Mouse (Mus musculus) heart, embryonic 10.5 days (tissue): Measurements from ENCODE around the gene Slc39a8. TPM values are rescaled to one million over a fixed set of nuclear protein-coding genes. Genes with fewer than 3 reads are reported as not detected.
A peak's percentile ranks its signal among the peaks of the same experiment; 100 is the strongest.

Experiments
- DNase-seq: peaks from one replicate; pipeline ENCODE4 v3.0.0-alpha.2; 2017; ENCODE audit warnings: low spot score
- H3K27ac ChIP-seq: fragments of 300-500 bp; sonication (generic); 2 replicates; pipeline ENCODE4 v1.5.1; 2016; ENCODE audit warnings: mild to moderate bottlenecking
- H3K27me3 ChIP-seq: fragments of 300-500 bp; sonication (generic); 2 replicates; pipeline ENCODE4 v1.6.1; 2016; ENCODE audit warnings: mild to moderate bottlenecking; ENCODE audit not compliant: poor library complexity, insufficient read depth, severe bottlenecking
- H3K36me3 ChIP-seq: fragments of 300-500 bp; sonication (generic); 2 replicates; pipeline ENCODE4 v1.6.1; 2016; ENCODE audit warnings: mild to moderate bottlenecking, moderate library complexity
- H3K4me1 ChIP-seq: fragments of 300-500 bp; sonication (generic); 2 replicates; pipeline ENCODE4 v1.6.1; 2016; ENCODE audit warnings: mild to moderate bottlenecking
- H3K4me3 ChIP-seq: fragments of 300-500 bp; sonication (generic); 2 replicates; pipeline ENCODE4 v1.5.1; 2016; ENCODE audit warnings: mild to moderate bottlenecking, moderate library complexity
- H3K9me3 ChIP-seq: fragments of 300-500 bp; sonication (generic); 2 replicates; pipeline ENCODE4 v1.6.1; 2016; ENCODE audit warnings: mild to moderate bottlenecking, moderate library complexity
- WGBS: fragments of 180-500 bp; shearing (Covaris S2); methylation state at CpG from one replicate; pipeline ENCODE4 v1.1.7; 2016; 5-methylcytosine and 5-hydroxymethylcytosine counted together
- polyA plus RNA-seq: library from polyadenylated mRNA; unstranded; fragments of >200 nt; fragmentation: Nextera tagmentation; extraction: Ambion mirVana; gene quantifications from 2 replicates; pipeline ENCODE4 v1.2.1, GENCODE M21; 2016

Gene Slc39a8
- 47.7 and 49.2 TPM in 2 replicates for polyA plus RNA-seq

DNA sequence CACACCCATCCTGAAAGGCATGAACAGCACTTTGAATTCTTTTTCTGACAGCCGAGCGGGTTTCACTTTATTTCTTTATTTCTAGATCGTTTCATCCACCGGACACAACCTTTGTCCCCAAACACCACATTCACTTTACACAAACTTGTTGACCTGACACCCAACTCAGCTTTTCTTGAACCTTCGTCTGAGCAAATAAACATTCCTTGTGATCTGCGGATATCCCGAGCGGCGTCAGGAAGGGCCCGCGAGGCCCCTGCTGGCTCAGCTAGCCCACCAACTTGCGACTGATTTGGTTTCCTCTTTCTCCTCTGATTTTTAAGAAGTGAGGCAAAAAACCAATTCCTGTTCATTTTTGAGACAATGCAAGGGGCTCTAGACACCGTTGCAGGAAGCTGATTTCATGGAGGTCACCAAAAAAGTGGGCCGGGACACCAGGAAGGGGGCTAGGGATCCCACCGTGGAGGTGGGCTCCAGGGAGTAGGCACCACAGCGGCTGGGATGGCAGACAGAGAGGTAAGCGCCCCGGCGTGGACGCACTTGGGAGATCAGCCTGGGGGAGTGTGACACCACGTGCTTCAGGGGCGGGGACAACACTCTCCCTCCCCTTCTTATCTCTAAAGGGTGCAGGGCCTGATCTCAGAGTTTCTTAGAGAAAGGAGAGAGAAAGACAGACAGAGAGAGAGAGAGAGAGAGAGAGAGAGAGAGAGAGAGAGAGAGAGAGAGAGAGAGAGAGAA lies at the start of gene Slc39a8:
TSS of gene Slc39a8 (plus strand) at position 264 of the 738 bp plus-strand sequence.
- Histone ChIP-seq H3K9me3 (no peaks in the 10 kb centered on the region), H3K4me3 (peak within 1 kb of the TSS; percentile 85), H3K27ac (peak within 1 kb of the TSS; percentile 94), H3K27me3 (no peaks in the 10 kb centered on the region), H3K36me3 (0 out of 2 replicates have a peak, but pooled peaks cover 4% of the 10 kb centered on the region), H3K4me1 (peaks cover 30% of the 10 kb centered on the region)
- 3% methylated on average over 22 of the region's 22 CpGs for WGBS
- peak; percentile 96 for DNase-seq

DNA sequence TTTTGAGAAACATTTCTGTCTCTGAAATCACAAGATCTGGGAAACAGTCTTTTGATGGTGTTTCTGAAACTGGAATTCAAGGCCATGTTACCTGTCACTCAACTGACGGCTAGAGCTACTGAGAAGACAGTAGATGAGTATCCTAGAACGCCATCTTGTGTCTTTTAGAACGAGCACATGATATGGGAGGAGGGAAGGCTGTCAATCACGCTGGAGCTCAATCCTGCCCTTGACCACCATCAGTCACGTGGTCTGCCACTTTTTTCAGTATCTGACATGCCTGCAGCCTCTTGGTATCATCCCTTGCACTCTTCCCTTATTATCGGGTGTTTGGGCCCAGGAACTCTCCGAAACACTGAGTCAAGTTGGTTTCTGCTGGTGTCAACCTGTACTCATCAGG lies 40.0 kb upstream of the Slc39a8 start:
- H3K9me3 ChIP-seq, result no peaks in the 10 kb centered on the region
- DNase-seq, result no peak
- WGBS, result 86% methylated on average over 7 of the region's 7 CpGs
- H3K4me3 ChIP-seq, result no peak overlapping the region
- no peaks in the 10 kb centered on the region for H3K4me1 ChIP-seq
- H3K27me3 ChIP-seq, result no peaks in the 10 kb centered on the region
- no peaks in the 10 kb centered on the region for H3K36me3 ChIP-seq
- H3K27ac ChIP-seq, result no peak overlapping the region

- 79% methylated on average over 6 of the region's 6 CpGs for WGBS
- no peak overlapping the region for H3K4me3 ChIP-seq
- no peaks in the 10 kb centered on the region for H3K9me3 ChIP-seq
- no peak overlapping the region for H3K27ac ChIP-seq
- no peaks in the 10 kb centered on the region for H3K36me3 ChIP-seq
- H3K27me3 ChIP-seq, result no peaks in the 10 kb centered on the region
- no peaks in the 10 kb centered on the region for H3K4me1 ChIP-seq
- DNase-seq, result no peak
Observed at GRCm38 (mm10) chr3:135796117-135796516, 29.0 kb upstream of the Slc39a8 start.

DNA sequence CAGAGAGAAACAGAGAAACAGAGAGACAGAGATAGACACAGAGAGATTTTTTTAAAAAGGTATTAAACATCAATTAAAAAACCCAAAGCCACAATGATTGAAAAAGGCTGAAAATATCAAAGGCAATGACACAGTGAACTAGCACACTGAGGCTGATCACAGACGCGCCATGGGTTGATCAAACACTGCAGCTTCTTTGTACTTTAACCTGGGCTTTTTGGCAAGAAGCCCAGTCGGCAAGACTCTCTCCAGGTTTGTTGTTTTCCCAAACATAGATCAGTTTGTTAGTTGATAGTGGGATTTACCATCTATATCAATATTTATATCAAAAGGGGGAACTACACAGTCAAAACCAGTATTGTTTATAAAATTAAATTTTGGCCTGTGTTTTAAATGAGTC lies 26.8 kb upstream of the Slc39a8 start:
- Histone ChIP-seq H3K4me3 (no peak overlapping the region), H3K9me3 (no peaks in the 10 kb centered on the region), H3K27ac (no peak overlapping the region), H3K36me3 (no peaks in the 10 kb centered on the region), H3K27me3 (no peaks in the 10 kb centered on the region), H3K4me1 (no peaks in the 10 kb centered on the region)
- 80% methylated on average over 3 of the region's 3 CpGs for WGBS
- no peak for DNase-seq

- Histone ChIP-seq H3K36me3 (no peaks in the 10 kb centered on the region), H3K4me3 (no peak overlapping the region), H3K27me3 (no peaks in the 10 kb centered on the region), H3K27ac (no peak overlapping the region), H3K4me1 (no peaks in the 10 kb centered on the region), H3K9me3 (no peaks in the 10 kb centered on the region)
- no peak for DNase-seq
- WGBS, result 82% methylated on average over 1 of the region's 1 CpGs
Observed at GRCm38 (mm10) chr3:135798665-135799064, 26.4 kb upstream of the Slc39a8 start.

GRCm38 (mm10) chr3:135814665-135815064 lies 10.4 kb upstream of the Slc39a8 start:
- Histone ChIP-seq H3K27ac (no peak overlapping the region), H3K27me3 (no peaks in the 10 kb centered on the region), H3K4me3 (no peak overlapping the region), H3K4me1 (no peaks in the 10 kb centered on the region), H3K36me3 (no peaks in the 10 kb centered on the region), H3K9me3 (no peaks in the 10 kb centered on the region)
- 88% methylated on average over 14 of the region's 14 CpGs for WGBS
- DNase-seq, result no peak

DNA sequence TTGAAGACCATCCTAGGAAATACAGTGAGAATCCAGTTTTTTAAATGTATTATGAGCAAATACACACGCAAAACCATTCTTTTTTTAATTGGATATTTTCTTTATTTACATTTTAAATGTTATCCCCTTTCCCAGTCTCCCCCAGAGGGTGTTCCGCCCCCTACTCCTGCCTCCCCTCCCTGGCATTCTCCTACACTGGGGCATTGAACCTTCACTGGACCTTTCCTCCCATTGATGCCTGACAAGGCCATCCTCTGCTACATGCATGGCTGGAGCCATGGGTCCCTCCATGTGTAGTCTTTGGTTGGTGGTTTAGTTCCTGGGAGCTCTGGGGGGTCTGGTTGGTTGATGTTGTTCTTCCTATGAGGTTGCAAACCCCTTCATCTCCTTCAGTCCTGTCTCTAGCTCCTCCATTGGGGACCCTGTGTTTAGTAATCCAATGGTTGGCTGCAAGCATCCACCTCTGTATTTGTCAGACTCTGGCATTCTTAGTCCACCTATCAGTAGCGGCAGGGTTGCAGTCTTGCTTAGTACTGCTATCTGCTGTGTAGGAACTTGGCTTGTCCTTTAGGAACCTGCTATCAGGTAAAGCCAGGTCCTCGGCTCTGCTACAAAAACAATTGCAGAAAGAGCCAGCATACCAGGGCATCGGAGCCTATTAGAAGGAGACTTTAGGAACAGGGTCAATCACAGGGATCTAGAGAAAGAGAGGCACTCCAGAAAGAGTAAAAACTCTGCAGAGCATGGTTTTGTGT lies 8.9 kb upstream of the Slc39a8 start:
- Histone ChIP-seq H3K36me3 (no peaks in the 10 kb centered on the region), H3K27ac (no peak overlapping the region), H3K9me3 (no peaks in the 10 kb centered on the region), H3K4me3 (no peak overlapping the region), H3K4me1 (no peaks in the 10 kb centered on the region), H3K27me3 (no peaks in the 10 kb centered on the region)
- WGBS, result 69% methylated on average over 5 of the region's 5 CpGs
- DNase-seq, result no peak

DNA sequence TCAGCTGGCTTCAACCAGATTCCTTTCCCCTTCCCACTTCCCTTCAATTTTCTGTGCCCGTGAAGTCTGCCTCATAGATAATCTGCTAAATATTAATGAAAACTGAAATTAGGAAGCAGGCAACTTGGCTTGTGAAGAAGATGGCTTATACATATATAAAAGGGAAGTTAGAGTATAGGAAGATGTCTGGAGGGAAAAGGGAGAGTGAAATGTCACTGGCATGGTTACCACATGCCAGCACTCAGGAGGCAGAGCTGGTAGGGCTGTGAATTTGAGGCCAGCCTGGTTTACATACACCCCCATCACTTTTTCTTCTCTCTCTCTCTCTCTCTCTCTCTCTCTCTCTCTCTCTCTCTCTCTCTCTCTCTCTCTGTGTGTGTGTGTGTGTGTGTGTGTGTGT lies 8.0 kb upstream of the Slc39a8 start:
- 67% methylated on average over 1 of the region's 1 CpGs for WGBS
- no peak for DNase-seq
- Histone ChIP-seq H3K36me3 (no peaks in the 10 kb centered on the region), H3K4me1 (no peaks in the 10 kb centered on the region), H3K27ac (no peak overlapping the region), H3K9me3 (no peaks in the 10 kb centered on the region), H3K27me3 (no peaks in the 10 kb centered on the region), H3K4me3 (no peak overlapping the region)

DNA sequence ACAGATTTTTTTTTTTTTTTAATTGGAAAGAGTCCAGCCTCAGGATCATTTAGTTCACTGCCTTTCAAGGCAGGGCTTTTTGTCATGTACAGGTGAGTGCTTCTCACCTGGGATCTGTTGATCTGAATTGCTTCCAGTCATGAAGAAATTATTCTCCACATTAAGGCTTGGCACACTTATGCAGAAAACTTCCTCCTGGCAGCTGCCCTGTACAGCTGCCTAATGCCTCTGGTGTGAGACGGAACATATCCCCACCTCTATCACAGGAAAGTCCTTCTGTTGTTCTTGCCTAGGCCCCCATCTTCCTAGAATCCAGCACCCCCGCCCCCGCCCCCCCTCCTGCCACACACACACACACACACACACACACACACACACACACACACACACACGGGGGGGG lies 643 bp upstream of the Slc39a8 start:
- H3K27me3 ChIP-seq, result no peaks in the 10 kb centered on the region
- H3K4me3 ChIP-seq, result peak overlapping the region; percentile 85
- H3K4me1 ChIP-seq, result peaks cover 30% of the 10 kb centered on the region
- H3K36me3 ChIP-seq, result 0 out of 2 replicates have a peak, but pooled peaks cover 4% of the 10 kb centered on the region
- H3K27ac ChIP-seq, result peak overlapping the region; percentile 94
- no peaks in the 10 kb centered on the region for H3K9me3 ChIP-seq
- 16% methylated on average over 3 of the region's 4 CpGs for WGBS
- DNase-seq, result no peak

DNA sequence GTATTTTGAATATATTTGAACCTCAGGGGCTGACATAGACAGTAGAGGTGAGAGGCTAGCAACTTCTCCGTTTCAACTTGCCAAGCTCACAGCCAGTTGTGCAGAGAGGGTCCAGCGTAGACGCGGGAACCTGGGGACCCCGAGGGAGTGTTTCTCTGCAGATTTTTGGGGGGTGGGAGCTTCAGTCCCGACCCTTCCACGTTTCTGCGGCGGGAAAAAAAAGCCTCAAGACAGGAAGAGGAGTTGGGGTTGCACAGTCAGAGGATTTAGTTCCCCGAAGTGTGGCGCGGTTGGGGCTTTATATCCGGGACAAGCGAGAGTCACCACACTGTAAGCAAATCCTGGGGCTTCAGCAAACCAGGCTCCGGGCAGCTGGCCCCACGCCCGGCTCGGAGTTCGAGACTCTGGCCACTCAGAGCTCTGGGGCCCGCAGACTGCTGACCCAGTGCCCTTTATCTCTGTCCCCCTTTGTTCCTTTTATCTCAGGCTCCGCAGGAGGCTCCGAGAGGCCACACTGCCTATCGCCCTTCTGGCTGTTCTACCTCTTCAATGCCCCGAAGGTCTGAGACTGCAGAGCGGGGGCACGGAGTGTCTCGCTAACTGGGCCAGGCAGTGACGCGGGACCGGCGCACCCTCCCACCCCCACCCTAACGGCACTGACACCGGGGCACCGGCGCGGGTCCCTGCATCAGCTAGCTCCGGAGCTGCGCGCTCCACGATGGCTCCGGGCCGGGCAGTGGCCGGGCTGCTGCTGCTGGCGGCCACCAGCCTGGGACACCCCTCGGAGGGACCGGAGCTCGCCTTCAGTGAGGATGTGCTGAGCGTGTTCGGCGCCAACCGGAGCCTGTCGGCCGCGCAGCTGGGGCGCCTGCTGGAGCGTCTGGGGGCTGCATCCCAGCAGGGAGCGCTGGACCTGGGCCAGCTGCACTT lies 940 bp downstream of the Slc39a8 start:
- Histone ChIP-seq H3K27me3 (no peaks in the 10 kb centered on the region), H3K4me1 (peaks cover 32% of the 10 kb centered on the region), H3K9me3 (no peaks in the 10 kb centered on the region), H3K4me3 (peak overlapping the region; percentile 85), H3K27ac (peak overlapping the region; percentile 94), H3K36me3 (0 out of 2 replicates have a peak, but pooled peaks cover 4% of the 10 kb centered on the region)
- WGBS, result under 1% methylated on average over 57 of the region's 57 CpGs
- peak; percentile 93 for DNase-seq

DNA sequence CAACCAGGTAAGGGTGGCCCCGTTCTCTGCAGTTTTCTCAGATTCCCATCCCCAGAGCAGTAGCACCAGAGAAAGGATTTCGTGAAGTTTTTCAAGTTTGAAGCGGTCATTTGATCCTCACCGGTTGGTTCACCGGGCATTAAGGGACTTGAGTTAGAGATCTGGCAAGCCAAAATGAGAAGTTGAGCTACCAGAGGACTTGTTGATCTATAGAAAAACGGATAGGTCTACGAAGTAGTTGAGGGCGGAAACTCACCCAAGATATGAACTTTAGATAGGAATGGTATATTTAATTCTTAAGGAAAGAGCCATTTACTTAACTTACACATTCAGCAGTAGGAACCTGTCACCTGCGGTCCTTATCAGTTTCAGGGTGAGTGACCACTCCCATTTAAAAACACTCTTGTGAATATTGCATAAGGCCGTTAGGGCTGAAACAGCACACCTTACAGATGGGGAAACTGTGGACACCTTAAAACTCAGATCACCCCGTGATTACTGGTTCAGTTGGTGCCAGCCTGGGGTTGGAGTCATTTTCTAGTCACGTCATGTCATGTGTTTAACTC lies 1.7 kb downstream of the Slc39a8 start:
- peak overlapping the region; percentile 85 for H3K4me3 ChIP-seq
- H3K27ac ChIP-seq, result peak overlapping the region; percentile 94
- H3K9me3 ChIP-seq, result no peaks in the 10 kb centered on the region
- no peaks in the 10 kb centered on the region for H3K27me3 ChIP-seq
- DNase-seq, result no peak
- WGBS, result 12% methylated on average over 12 of the region's 12 CpGs
- H3K4me1 ChIP-seq, result peaks cover 39% of the 10 kb centered on the region
- H3K36me3 ChIP-seq, result 0 out of 2 replicates have a peak, but pooled peaks cover 4% of the 10 kb centered on the region

DNA sequence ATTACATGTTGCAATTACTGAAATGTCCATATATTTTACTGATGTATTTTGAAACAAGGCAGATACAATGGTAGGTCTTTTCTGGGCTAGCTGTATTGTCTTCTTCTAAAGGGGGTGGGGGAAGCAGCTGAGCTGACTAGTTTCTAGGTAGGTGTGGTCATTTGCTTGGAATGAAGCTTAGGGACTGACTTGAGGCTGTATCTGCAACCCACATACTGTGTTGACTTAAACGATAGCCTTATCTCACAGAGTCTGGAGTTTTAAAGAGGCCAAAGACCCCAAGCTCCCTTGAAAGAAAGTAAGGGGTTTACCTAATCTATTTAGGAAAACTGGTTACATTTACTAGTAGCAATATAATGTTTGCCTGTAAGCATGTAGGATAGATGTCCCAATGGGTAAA lies 2.9 kb downstream of the Slc39a8 start:
- H3K27me3 ChIP-seq, result no peaks in the 10 kb centered on the region
- H3K36me3 ChIP-seq, result 0 out of 2 replicates have a peak, but pooled peaks cover 4% of the 10 kb centered on the region
- 5% methylated on average over 1 of the region's 1 CpGs for WGBS
- H3K4me3 ChIP-seq, result peak overlapping the region; percentile 85
- no peak for DNase-seq
- no peaks in the 10 kb centered on the region for H3K9me3 ChIP-seq
- H3K4me1 ChIP-seq, result peaks cover 43% of the 10 kb centered on the region
- peak overlapping the region; percentile 56; the same call in 1 of the 2 replicates for H3K27ac ChIP-seq
